Mouse (Mus musculus) macrophage (primary cell): ENCODE measurements around the gene Stag3. TPM values are rescaled to one million over a fixed set of nuclear protein-coding genes. Genes with fewer than 3 reads are reported as not detected.

Source experiments
- H3K27ac ChIP-seq: fragments of 350-480 bp; formaldehyde crosslinking; 2 replicates; pipeline ENCODE4 v1.9.0; 2021
- H3K36me3 ChIP-seq: fragments of 350-480 bp; formaldehyde crosslinking; 2 replicates; pipeline ENCODE4 v1.9.0; 2021; ENCODE audit errors: inconsistent target
- H3K4me3 ChIP-seq: fragments of 350-480 bp; formaldehyde crosslinking; 2 replicates; pipeline ENCODE4 v1.9.0; 2021; ENCODE audit errors: inconsistent target
- H3K79me2 ChIP-seq: fragments of 350-480 bp; formaldehyde crosslinking; 2 replicates; pipeline ENCODE4 v1.9.0; 2021; ENCODE audit errors: inconsistent target
- WGBS: methylation state at CpG from one replicate; pipeline ENCODE4 v1.1.7; 2026; ENCODE audit warnings: inconsistent platforms; ENCODE audit not compliant: missing documents; 5-methylcytosine and 5-hydroxymethylcytosine counted together
- polyA plus RNA-seq: library from polyadenylated mRNA; stranded (reverse); fragments of 250-400 nt; gene quantifications from 3 replicates; pipeline ENCODE4 v1.2.4, GENCODE M21; 2018; ENCODE audit warnings: inconsistent platforms

Stag3 gene
- polyA plus RNA-seq, 1 experiment from 2014 or later: 0.29 TPM

GRCm38 (mm10) chr5:138280829-138281228, 789 bp downstream of the Stag3 start:
- Histone ChIP-seq H3K4me3 (no peak overlapping the region), H3K27ac (no peak overlapping the region), H3K79me2 (no peaks in the 10 kb centered on the region), H3K36me3 (no peaks in the 10 kb centered on the region)
- 91% methylated on average over 15 of the region's 15 CpGs for WGBS

- WGBS: 68% methylated on average over 2 of the region's 2 CpGs
- Histone ChIP-seq H3K36me3 (no peaks in the 10 kb centered on the region), H3K79me2 (no peaks in the 10 kb centered on the region), H3K27ac (no peak overlapping the region), H3K4me3 (no peak overlapping the region)
Measured at GRCm38 (mm10) chr5:138281798-138282197, 1.8 kb downstream of the Stag3 start.

- Histone ChIP-seq H3K27ac (no peak overlapping the region), H3K79me2 (no peaks in the 10 kb centered on the region), H3K4me3 (no peak overlapping the region), H3K36me3 (no peaks in the 10 kb centered on the region)
- WGBS: 80% methylated on average over 1 of the region's 1 CpGs
Measured at GRCm38 (mm10) chr5:138283540-138283939, 3.5 kb downstream of the Stag3 start.

- 83% methylated on average over 3 of the region's 3 CpGs for WGBS
- no peaks in the 10 kb centered on the region for H3K36me3 ChIP-seq
- H3K4me3 ChIP-seq: no peak overlapping the region
- no peak overlapping the region for H3K27ac ChIP-seq
- no peaks in the 10 kb centered on the region for H3K79me2 ChIP-seq
Measured at GRCm38 (mm10) chr5:138287861-138288260, 7.8 kb downstream of the Stag3 start.

- no peaks in the 10 kb centered on the region for H3K36me3 ChIP-seq
- WGBS: 100% methylated on average over 1 of the region's 1 CpGs
- H3K79me2 ChIP-seq: no peaks in the 10 kb centered on the region
- H3K4me3 ChIP-seq: no peak overlapping the region
- no peak overlapping the region for H3K27ac ChIP-seq
Measured at GRCm38 (mm10) chr5:138291638-138292037, 11.6 kb downstream of the Stag3 start.

GRCm38 (mm10) chr5:138294158-138294557, 14.1 kb downstream of the Stag3 start:
- Histone ChIP-seq H3K4me3 (no peak overlapping the region), H3K79me2 (no peaks in the 10 kb centered on the region), H3K27ac (no peak overlapping the region), H3K36me3 (no peaks in the 10 kb centered on the region)

- no peak overlapping the region for H3K4me3 ChIP-seq
- H3K79me2 ChIP-seq: no peaks in the 10 kb centered on the region
- WGBS: 94% methylated on average over 2 of the region's 2 CpGs
- no peak overlapping the region for H3K27ac ChIP-seq
- H3K36me3 ChIP-seq: no peaks in the 10 kb centered on the region
Measured at GRCm38 (mm10) chr5:138299613-138300012, 19.6 kb downstream of the Stag3 start.

GRCm38 (mm10) chr5:138312795-138313194, 32.8 kb downstream of the Stag3 start:
- 87% methylated on average over 3 of the region's 3 CpGs for WGBS
- H3K79me2 ChIP-seq: no peaks in the 10 kb centered on the region
- no peak overlapping the region for H3K4me3 ChIP-seq
- H3K27ac ChIP-seq: no peak overlapping the region
- H3K36me3 ChIP-seq: no peaks in the 10 kb centered on the region

GRCm38 (mm10) chr5:138341661-138342060, 61.6 kb downstream of the Stag3 start, which contains the start of gene Pvrig:
Gene Pvrig, plus strand, starts transcription at chr5:138341961.
- Histone ChIP-seq H3K27ac (no peak within 1 kb of the TSS), H3K4me3 (no peak within 1 kb of the TSS), H3K36me3 (no peaks in the 10 kb centered on the region), H3K79me2 (no peaks in the 10 kb centered on the region)
- WGBS: 81% methylated on average over 2 of the region's 2 CpGs

- Histone ChIP-seq H3K27ac (no peak overlapping the region), H3K79me2 (no peaks in the 10 kb centered on the region), H3K36me3 (no peaks in the 10 kb centered on the region), H3K4me3 (no peak overlapping the region)
- 77% methylated on average over 3 of the region's 3 CpGs for WGBS
Measured at GRCm38 (mm10) chr5:138343216-138343615, 63.2 kb downstream of the Stag3 start.

Other genes with a start within 250 kb of the Stag3 start
- gene Smok3c, start 227.0 kb upstream of the Stag3 start, polyA plus RNA-seq: not detected in 3 replicates
- gene Zkscan1, start 195.2 kb upstream of the Stag3 start, polyA plus RNA-seq: 6.8 to 8.7 TPM (median 6.9 TPM) in 3 replicates
- gene Zscan21, start 163.3 kb upstream of the Stag3 start, polyA plus RNA-seq: 9.8 to 15.5 TPM (median 15.2 TPM) in 3 replicates
- 2.2 to 3.5 TPM (median 2.5 TPM) in 3 replicates for gene Zfp113, start 124.5 kb upstream of the Stag3 start, polyA plus RNA-seq
- 66.2 to 101 TPM (median 71.0 TPM) in 3 replicates for gene Cops6, start 119.2 kb upstream of the Stag3 start, polyA plus RNA-seq
- 10.2 to 20.8 TPM (median 13.0 TPM) in 3 replicates for gene Ap4m1, start 108.2 kb upstream of the Stag3 start, polyA plus RNA-seq
- gene Mcm7, start 107.8 kb upstream of the Stag3 start, polyA plus RNA-seq: 7.1 to 61.8 TPM (median 13.3 TPM) in 3 replicates
- 21.9 to 33.7 TPM (median 32.0 TPM) in 3 replicates for gene Taf6, start 92.8 kb upstream of the Stag3 start, polyA plus RNA-seq
- 15.8 to 21.3 TPM (median 16.0 TPM) in 3 replicates for gene Cnpy4, start 92.8 kb upstream of the Stag3 start, polyA plus RNA-seq
- gene Mblac1, start 85.9 kb upstream of the Stag3 start, polyA plus RNA-seq: 3.3 to 5.8 TPM (median 5.4 TPM) in 3 replicates
- 21.3 to 30.2 TPM (median 28.7 TPM) in 3 replicates for gene Nxpe5, start 54.3 kb upstream of the Stag3 start, polyA plus RNA-seq
- gene Lamtor4, start 24.8 kb upstream of the Stag3 start, polyA plus RNA-seq: 32.5 to 106 TPM (median 78.4 TPM) in 3 replicates
- 25.8 to 46.6 TPM (median 43.8 TPM) in 3 replicates for gene BC037034, start 16.2 kb upstream of the Stag3 start, polyA plus RNA-seq
- gene Gal3st4, start 7.4 kb upstream of the Stag3 start, polyA plus RNA-seq: 0.12 TPM in 1 of 3 replicates, not detected in the others
- gene Gm43720, start 282 bp upstream of the Stag3 start, polyA plus RNA-seq: not detected in 3 replicates
- 0.14 to 0.54 TPM (median 0.29 TPM) in 3 replicates for gene Gpc2, start 235 bp upstream of the Stag3 start, polyA plus RNA-seq
- 0.26 to 0.96 TPM (median 0.36 TPM) in 3 replicates for gene Pvrig, start 61.7 kb downstream of the Stag3 start, polyA plus RNA-seq
- 4.4 to 5.6 TPM (median 5.3 TPM) in 3 replicates for gene Zfp157, start 161.2 kb downstream of the Stag3 start, polyA plus RNA-seq